Mouse (Mus musculus) embryonic facial prominence, embryonic 15.5 days (tissue): Measurements from ENCODE around the gene Npas2. TPM values are rescaled to one million over a fixed set of nuclear protein-coding genes. Genes with fewer than 3 reads are reported as not detected.

Experiments
- ATAC-seq: fragments of 200-750 bp; cut with Nextera tagmentation; 2 replicates; pipeline ENCODE4 v1.8.0; 2017; ENCODE audit warnings: low read depth, moderate TSS enrichment; ENCODE audit not compliant: insufficient number of reproducible peaks, low FRiP score, low TSS enrichment
- H3K27ac ChIP-seq: fragments of 300-500 bp; sonication (generic); replicated peaks from 2 replicates; pipeline ENCODE4 v1.5.1; 2015; ENCODE audit warnings: mild to moderate bottlenecking, inconsistent platforms
- H3K27me3 ChIP-seq: fragments of 300-500 bp; sonication (generic); 2 replicates; pipeline ENCODE4 v1.6.1; 2015; ENCODE audit warnings: inconsistent platforms
- H3K36me3 ChIP-seq: fragments of 300-500 bp; sonication (generic); 2 replicates; pipeline ENCODE4 v1.6.1; 2015; ENCODE audit warnings: mild to moderate bottlenecking, inconsistent platforms
- H3K4me1 ChIP-seq: fragments of 300-500 bp; sonication (generic); 2 replicates; pipeline ENCODE4 v1.6.1; 2015; ENCODE audit warnings: inconsistent platforms
- H3K4me2 ChIP-seq: fragments of 300-500 bp; sonication (generic); replicated peaks from 2 replicates; pipeline ENCODE4 v1.6.1; 2015; ENCODE audit warnings: mild to moderate bottlenecking, inconsistent platforms
- H3K4me3 ChIP-seq: fragments of 300-500 bp; sonication (generic); replicated peaks from 2 replicates; pipeline ENCODE4 v1.5.1; 2015; ENCODE audit warnings: mild to moderate bottlenecking, inconsistent platforms
- H3K9ac ChIP-seq: fragments of 300-500 bp; sonication (generic); 2 replicates; pipeline ENCODE4 v1.6.1; 2015; ENCODE audit warnings: inconsistent platforms
- H3K9me3 ChIP-seq: fragments of 300-500 bp; sonication (generic); replicated peaks from 2 replicates; pipeline ENCODE4 v1.6.1; 2016; ENCODE audit warnings: inconsistent platforms
- WGBS: fragments of 180-500 bp; shearing (Covaris S2); methylation state at CpG from one replicate; pipeline ENCODE4 v1.1.7; 2015; 5-methylcytosine and 5-hydroxymethylcytosine counted together
- polyA plus RNA-seq: library from polyadenylated mRNA; unstranded; fragments of >200 nt; fragmentation: Nextera tagmentation; extraction: Ambion mirVana; gene quantifications from 2 replicates; pipeline ENCODE4 v1.2.1, GENCODE M21; 2015

The Npas2 gene
- polyA plus RNA-seq, 1 experiment from 2014 or later: 3.3 TPM

DNA sequence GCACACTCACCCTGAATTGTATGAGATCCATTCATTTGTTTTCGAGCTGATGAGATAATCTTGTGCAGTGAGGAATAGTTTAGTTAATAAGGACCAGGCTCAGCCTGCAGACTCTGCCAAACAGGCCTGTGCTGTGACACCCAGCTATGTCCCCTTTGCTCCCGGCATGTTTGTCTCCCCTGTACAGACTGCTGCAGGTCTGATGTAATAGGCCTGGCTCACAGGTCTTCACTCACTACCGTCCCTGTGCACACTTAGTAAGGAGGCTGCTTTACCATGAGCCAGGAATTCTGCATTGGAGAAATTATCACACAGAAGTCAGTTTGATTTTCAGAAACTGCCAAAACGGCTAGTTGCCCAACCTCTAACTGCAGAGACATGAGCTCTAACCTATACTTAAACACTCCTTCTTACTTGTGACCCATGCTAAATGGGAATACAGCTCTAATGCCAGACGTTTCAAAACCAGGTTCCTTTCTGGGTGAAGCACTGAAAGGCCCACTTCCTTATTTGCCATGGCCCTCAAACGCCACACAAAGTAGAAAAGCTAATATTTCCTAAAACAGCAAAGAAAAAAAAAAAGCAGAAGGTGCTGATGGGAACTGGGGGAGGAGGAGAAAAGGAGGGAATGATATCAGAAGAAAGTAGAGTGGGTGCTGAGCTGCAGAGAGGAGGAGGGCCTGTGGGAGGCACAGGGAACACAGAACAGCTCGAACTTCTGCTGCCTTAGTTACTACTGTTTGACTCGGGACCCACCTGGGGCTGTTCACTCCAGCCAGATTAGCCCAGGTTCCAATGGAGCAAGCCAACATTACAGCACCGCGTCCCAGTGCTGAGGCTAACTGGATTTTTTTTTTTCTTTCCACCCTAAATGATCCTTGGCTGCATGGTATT, 120.1 kb downstream of the Npas2 start:
- H3K4me2 ChIP-seq: no peak overlapping the region
- ATAC-seq: no peak
- peak overlapping the region; percentile 58; the same call in 1 of the 2 replicates for H3K27ac ChIP-seq
- no peaks in the 10 kb centered on the region for H3K9me3 ChIP-seq
- H3K9ac ChIP-seq: no peak overlapping the region
- no peaks in the 10 kb centered on the region for H3K27me3 ChIP-seq
- H3K4me1 ChIP-seq: peaks cover 36% of the 10 kb centered on the region
- WGBS: 55% methylated on average over 10 of the region's 10 CpGs
- no peaks in the 10 kb centered on the region for H3K36me3 ChIP-seq
- no peak overlapping the region for H3K4me3 ChIP-seq

DNA sequence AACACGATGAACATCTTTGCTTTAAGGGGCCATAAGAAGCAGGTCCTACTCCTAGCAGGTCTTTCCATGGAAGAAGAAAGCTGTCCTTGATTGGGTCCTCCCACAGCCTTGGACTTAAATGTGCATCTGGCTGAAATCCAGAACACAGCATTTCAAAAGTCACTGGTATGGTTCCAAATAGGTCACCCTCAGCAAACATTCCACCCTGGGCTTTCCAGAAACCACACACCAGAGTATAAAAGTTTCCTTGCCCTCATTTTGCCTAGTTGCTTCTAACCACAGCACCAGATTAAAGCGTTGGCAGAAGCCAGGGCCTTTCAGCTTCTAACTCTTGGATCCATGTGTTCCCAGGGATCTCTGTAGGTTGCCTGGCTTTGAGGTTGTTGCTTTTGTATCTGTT, 124.4 kb downstream of the Npas2 start:
- Histone ChIP-seq H3K27ac (peak overlapping the region; percentile 71; the same call in 1 of the 2 replicates), H3K27me3 (no peaks in the 10 kb centered on the region), H3K9ac (no peak overlapping the region), H3K9me3 (no peaks in the 10 kb centered on the region), H3K4me3 (no peak overlapping the region), H3K4me1 (peaks cover 47% of the 10 kb centered on the region), H3K4me2 (no peak overlapping the region), H3K36me3 (no peaks in the 10 kb centered on the region)
- 58% methylated on average over 2 of the region's 2 CpGs for WGBS
- ATAC-seq: peak; percentile 63

GRCm38 (mm10) chr1:39318870-39319269, 125.3 kb downstream of the Npas2 start:
- H3K27me3 ChIP-seq: no peaks in the 10 kb centered on the region
- H3K9me3 ChIP-seq: no peaks in the 10 kb centered on the region
- ATAC-seq: no peak
- H3K36me3 ChIP-seq: no peaks in the 10 kb centered on the region
- peaks cover 38% of the 10 kb centered on the region for H3K4me1 ChIP-seq
- H3K9ac ChIP-seq: no peak overlapping the region
- H3K4me2 ChIP-seq: no peak overlapping the region
- WGBS: 47% methylated on average over 7 of the region's 7 CpGs
- peak overlapping the region; percentile 39; the same call in 1 of the 2 replicates for H3K27ac ChIP-seq
- H3K4me3 ChIP-seq: no peak overlapping the region

DNA sequence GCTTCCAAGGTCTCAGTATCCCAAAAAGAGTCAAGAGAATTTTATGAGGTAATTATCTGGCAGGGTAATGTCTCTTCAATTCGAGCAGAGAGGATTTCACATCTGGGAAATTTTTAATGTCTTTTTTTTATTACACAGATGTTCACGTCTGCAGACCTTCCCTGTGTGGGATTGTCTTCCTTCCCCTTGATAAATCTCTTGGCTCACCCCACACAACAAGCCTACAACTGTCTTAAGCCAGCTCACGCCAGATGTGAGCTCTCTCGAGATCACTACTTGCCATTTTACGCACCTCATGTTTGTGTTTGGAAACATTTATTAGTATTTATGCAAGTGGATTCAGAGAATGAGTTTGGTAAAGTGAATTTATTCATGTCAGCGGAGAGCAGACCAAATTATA, 128.4 kb downstream of the Npas2 start:
- H3K4me2 ChIP-seq: no peak overlapping the region
- H3K27me3 ChIP-seq: no peaks in the 10 kb centered on the region
- H3K9me3 ChIP-seq: no peaks in the 10 kb centered on the region
- peak overlapping the region; percentile 52 for H3K27ac ChIP-seq
- H3K4me1 ChIP-seq: peaks cover 34% of the 10 kb centered on the region
- H3K9ac ChIP-seq: no peak overlapping the region
- ATAC-seq: no peak
- H3K36me3 ChIP-seq: no peaks in the 10 kb centered on the region
- WGBS: 43% methylated on average over 6 of the region's 6 CpGs
- H3K4me3 ChIP-seq: no peak overlapping the region

- no peak overlapping the region for H3K9ac ChIP-seq
- no peak overlapping the region for H3K4me2 ChIP-seq
- no peaks in the 10 kb centered on the region for H3K27me3 ChIP-seq
- H3K4me3 ChIP-seq: no peak overlapping the region
- no peak for ATAC-seq
- H3K27ac ChIP-seq: no peak overlapping the region
- peaks cover 11% of the 10 kb centered on the region for H3K4me1 ChIP-seq
- WGBS: 73% methylated on average over 6 of the region's 6 CpGs
- H3K36me3 ChIP-seq: no peaks in the 10 kb centered on the region
- no peaks in the 10 kb centered on the region for H3K9me3 ChIP-seq
Observed at GRCm38 (mm10) chr1:39325228-39325627, 131.7 kb downstream of the Npas2 start.

- Histone ChIP-seq H3K27me3 (no peaks in the 10 kb centered on the region), H3K9ac (no peak overlapping the region), H3K4me2 (no peak overlapping the region), H3K36me3 (no peaks in the 10 kb centered on the region), H3K9me3 (no peaks in the 10 kb centered on the region), H3K4me1 (0 out of 2 replicates have a peak, but pooled peaks cover 5% of the 10 kb centered on the region), H3K4me3 (no peak overlapping the region), H3K27ac (no peak overlapping the region)
- 60% methylated on average over 7 of the region's 7 CpGs for WGBS
- no peak for ATAC-seq
Observed at GRCm38 (mm10) chr1:39327546-39327945, 134.0 kb downstream of the Npas2 start.

DNA sequence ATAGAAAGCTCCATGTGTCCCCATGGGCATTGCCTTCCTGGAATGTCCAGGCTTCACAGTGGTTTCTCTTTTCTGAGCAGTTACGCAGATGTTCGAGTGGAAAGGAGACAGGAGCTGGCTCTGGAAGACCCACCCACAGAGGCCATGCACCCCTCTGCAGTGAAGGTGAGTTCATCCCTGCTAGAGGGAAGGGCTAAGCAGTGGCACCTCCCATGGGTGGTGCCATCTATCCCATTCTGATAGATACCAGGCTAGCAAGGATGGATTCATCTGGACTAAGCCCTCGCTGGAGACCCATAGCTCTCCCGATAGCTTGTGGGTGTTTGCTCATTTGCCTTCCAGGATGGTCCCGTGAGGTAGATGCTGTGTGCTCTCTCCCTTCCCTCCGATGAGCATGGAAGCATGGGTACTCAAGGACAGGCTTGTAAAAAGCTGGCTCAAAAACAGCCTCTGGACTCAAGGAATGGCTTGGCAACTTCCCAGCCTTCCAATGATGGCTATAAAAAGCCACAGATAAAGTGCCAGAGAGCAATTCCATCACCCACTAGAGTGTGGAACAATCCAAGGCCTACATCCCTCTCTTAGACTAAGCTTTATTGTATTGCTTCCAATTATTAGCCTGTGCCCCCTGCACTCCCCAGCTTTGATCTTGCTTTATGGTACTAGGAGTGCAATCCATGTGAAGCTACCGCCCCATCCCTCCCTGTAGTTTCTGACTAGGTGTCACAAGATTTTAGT, 137.5 kb downstream of the Npas2 start:
- Histone ChIP-seq H3K9me3 (no peaks in the 10 kb centered on the region), H3K27me3 (peaks cover 9% of the 10 kb centered on the region; the same call in 1 of the 2 replicates), H3K9ac (no peak overlapping the region), H3K27ac (no peak overlapping the region), H3K36me3 (no peaks in the 10 kb centered on the region), H3K4me2 (no peak overlapping the region), H3K4me3 (no peak overlapping the region), H3K4me1 (0 out of 2 replicates have a peak, but pooled peaks cover 3% of the 10 kb centered on the region)
- no peak for ATAC-seq
- WGBS: 86% methylated on average over 7 of the region's 7 CpGs

GRCm38 (mm10) chr1:39332456-39332855, 138.9 kb downstream of the Npas2 start:
- 0 out of 2 replicates have a peak, but pooled peaks cover 3% of the 10 kb centered on the region for H3K4me1 ChIP-seq
- H3K27me3 ChIP-seq: peaks cover 9% of the 10 kb centered on the region
- 87% methylated on average over 4 of the region's 4 CpGs for WGBS
- no peak overlapping the region for H3K4me2 ChIP-seq
- H3K27ac ChIP-seq: no peak overlapping the region
- no peaks in the 10 kb centered on the region for H3K9me3 ChIP-seq
- ATAC-seq: no peak
- H3K9ac ChIP-seq: no peak overlapping the region
- H3K36me3 ChIP-seq: no peaks in the 10 kb centered on the region
- no peak overlapping the region for H3K4me3 ChIP-seq

DNA sequence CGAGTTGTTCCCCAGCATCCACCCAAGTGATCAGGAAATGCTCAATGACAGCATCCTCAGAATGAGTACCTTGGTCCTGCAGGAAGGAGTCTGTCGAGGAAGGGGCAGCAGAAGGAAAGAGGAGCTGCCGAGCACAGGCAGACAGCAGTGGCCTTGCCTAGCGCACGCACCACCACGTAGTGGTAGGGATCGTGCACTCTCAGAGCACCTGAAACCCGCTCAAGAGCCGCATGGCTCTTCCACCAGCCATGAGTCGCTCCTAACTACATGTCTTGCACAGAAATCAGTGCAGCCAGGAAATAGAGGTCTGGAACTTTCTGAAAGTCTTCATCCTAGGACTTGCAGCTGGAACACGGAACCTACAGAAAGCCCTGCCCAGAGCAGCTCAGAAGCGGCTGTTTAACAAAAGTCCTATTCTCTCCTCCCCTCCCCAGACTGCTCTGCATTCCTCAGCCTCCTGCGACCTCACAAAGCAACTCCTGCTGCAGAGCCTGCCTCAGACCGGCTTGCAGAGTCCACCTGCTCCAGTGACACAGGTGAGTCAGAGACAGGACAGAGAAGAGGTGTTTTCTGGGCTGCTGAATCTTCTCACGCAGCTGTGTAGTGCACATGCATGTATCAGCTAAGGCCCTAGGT, 142.1 kb downstream of the Npas2 start:
- H3K4me2 ChIP-seq: no peak overlapping the region
- peaks cover 16% of the 10 kb centered on the region for H3K27me3 ChIP-seq
- no peaks in the 10 kb centered on the region for H3K36me3 ChIP-seq
- no peak overlapping the region for H3K27ac ChIP-seq
- H3K4me3 ChIP-seq: no peak overlapping the region
- 0 out of 2 replicates have a peak, but pooled peaks cover 3% of the 10 kb centered on the region for H3K4me1 ChIP-seq
- ATAC-seq: no peak
- no peaks in the 10 kb centered on the region for H3K9me3 ChIP-seq
- 24% methylated on average over 15 of the region's 15 CpGs for WGBS
- no peak overlapping the region for H3K9ac ChIP-seq

- Histone ChIP-seq H3K36me3 (no peaks in the 10 kb centered on the region), H3K9me3 (no peaks in the 10 kb centered on the region), H3K4me2 (no peak overlapping the region), H3K9ac (no peak overlapping the region), H3K27me3 (peaks cover 23% of the 10 kb centered on the region), H3K4me1 (no peaks in the 10 kb centered on the region), H3K4me3 (no peak overlapping the region), H3K27ac (no peak overlapping the region)
- WGBS: 68% methylated on average over 8 of the region's 8 CpGs
- ATAC-seq: no peak
Observed at GRCm38 (mm10) chr1:39336788-39337187, 143.3 kb downstream of the Npas2 start.

DNA sequence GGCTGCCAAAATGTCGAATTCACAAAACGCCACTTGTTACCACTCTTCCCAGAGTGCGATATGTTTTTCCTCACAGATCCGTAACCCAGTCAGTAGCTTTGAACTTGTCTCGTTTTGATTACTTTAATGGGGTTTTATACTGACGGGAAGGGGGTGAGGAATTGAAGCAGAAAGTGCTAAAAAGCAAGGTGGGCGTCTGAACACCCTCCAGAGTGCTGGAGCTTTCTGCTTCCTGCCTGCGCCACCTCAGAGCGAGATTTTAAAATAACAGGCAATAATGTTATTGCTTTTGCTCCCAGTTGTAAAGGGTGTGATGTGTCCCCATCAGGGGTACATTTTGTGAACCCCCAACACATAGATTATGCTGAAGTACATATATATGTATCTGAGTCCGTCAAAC, 145.3 kb downstream of the Npas2 start:
- WGBS: 75% methylated on average over 10 of the region's 10 CpGs
- peaks cover 23% of the 10 kb centered on the region for H3K27me3 ChIP-seq

More for the DNA sequence above, 145.3 kb downstream of the Npas2 start:
- no peak overlapping the region for H3K27ac ChIP-seq
- H3K4me3 ChIP-seq: no peak overlapping the region
- no peaks in the 10 kb centered on the region for H3K4me1 ChIP-seq
- ATAC-seq: no peak
- H3K9me3 ChIP-seq: no peaks in the 10 kb centered on the region
- no peaks in the 10 kb centered on the region for H3K36me3 ChIP-seq
- H3K4me2 ChIP-seq: no peak overlapping the region
- no peak overlapping the region for H3K9ac ChIP-seq
